Mouse (Mus musculus) frontal cortex, adult 2 months (tissue): ENCODE results near the gene Insyn1. TPM values are rescaled to one million over a fixed set of nuclear protein-coding genes. Genes with fewer than 3 reads are reported as not detected.

Experiments
- DNase-seq, 2 experiments: peaks; one replicate each; pipeline ENCODE4 v3.0.0; 2022; ENCODE audit warnings: low spot score in 1 of 2; ENCODE audit errors: extremely low spot score in 1 of 2
- polyA plus RNA-seq: library from polyadenylated mRNA; depleted of rRNA; stranded (reverse); fragments of >200 nt; gene quantifications from 2 replicates; pipeline ENCODE4 v1.2.3, GENCODE M21; 2012; rRNA removed

Insyn1 gene
- polyA plus RNA-seq, 1 experiment: 162 TPM

DNA sequence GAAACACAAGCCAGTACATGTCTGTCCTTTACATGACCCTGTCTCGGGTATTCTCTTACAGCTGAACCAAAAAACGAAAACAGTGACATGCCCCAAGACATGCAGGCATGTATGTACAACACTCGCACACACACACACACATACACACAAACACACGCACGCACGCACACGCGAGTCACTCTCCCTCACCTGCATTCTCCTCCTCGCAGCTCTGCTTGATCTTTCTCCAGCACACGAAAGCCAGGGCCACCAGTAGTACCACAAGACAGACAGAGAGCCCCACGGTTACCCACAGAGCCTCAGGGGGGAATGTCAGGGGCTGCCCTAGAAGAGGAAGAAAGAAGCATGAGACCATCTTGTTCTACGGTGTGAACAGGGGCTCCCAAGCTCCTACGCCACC, 42.0 kb downstream of the Insyn1 start:
- no peak for DNase-seq

- no peak for DNase-seq
Measured at GRCm38 (mm10) chr9:58532236-58532635, 43.8 kb downstream of the Insyn1 start.

GRCm38 (mm10) chr9:58533322-58533721, 44.9 kb downstream of the Insyn1 start:
- no peak for DNase-seq

DNA sequence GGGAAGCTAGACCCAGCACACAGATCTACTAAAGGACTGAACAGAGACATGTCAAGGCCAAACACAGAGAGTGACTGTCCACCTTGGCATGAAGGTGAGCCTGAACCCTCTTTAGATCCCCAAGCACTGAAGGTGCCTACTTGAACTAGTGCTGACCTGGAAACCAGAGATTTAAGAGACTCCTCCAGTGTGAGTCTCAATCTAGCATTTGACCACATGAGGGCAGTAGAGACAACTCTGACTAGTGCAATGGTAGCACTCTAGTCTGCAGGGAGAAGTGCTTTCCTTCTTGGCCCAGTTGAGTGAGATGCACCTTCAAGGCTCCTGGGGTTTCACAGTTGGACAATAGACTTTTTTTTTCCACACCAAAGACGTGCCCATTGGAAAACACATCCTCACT, 46.4 kb downstream of the Insyn1 start:
- DNase-seq: peak; percentile 45 to 90

- DNase-seq: peak in 1 of 2 experiments; percentile 58
Measured at GRCm38 (mm10) chr9:58535447-58536134, 47.2 kb downstream of the Insyn1 start.

DNA sequence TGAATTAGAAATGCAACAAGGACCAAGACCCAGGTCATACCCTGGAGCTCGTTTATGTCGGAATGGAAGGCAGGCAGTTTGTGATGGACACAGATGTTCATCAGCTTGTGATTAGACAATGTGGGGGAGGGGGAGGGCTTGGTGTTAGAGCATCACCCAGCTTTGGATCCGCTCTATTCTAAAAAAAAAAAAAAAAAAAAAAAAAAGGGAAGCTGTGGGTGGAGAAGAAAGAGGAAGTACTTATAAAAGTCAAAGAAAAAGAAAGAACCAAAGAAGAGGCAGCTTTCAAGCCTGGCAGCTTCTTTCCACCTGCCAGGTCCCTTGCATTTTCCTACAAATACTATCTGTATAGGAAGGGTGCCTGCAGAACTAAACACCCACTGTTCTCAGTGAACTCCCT, 49.4 kb downstream of the Insyn1 start:
- DNase-seq: no peak

- peak in 1 of 2 experiments; percentile 82 for DNase-seq
Measured at GRCm38 (mm10) chr9:58539886-58540285, 51.5 kb downstream of the Insyn1 start.

DNA sequence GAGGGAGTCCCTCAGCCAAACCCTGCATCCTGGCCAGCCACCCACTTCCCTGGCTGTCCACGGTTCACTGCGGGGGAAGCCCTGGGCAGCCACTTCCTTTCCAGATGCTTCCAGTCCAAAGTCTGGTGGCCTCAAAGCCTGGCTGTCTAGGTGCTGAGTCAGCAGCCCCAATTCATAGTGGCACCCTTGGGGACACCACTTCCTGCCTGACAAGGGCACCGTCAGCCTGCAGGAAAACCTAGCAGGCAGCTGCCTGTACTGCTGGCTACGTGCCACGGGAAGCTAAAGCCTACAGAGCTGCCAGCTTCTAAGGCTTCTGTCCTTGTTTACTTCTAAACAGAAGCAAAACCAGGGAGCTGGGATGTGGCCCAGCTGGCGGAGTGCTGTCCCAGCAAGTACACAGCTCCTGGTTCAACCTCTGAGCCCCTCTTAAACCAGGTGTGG, 53.5 kb downstream of the Insyn1 start:
- peak; percentile 65 to 74 for DNase-seq

DNA sequence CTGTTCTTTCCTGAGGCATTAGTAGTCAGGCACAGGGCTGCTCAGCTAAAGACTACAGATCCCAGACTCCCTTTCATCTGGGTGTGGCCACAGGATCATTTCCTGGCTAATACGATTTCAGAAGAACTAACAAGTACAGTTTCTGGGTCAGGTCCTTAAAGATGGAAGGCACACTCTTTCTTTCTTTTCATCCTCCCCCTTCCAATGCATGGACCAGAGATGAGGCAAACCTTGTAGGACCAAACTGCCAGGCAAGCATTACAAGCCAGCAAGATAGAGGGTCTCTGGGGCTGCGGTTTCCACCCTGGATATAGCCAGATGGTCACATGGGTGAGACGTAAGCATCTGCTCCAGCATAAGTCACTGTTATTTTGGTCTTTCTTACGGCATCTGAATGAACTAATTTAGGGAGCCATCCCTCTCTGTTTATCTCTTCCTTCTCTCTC, 56.5 kb downstream of the Insyn1 start:
- DNase-seq: peak; percentile 31 to 70

GRCm38 (mm10) chr9:58545428-58545827, 57.0 kb downstream of the Insyn1 start:
- DNase-seq: no peak

DNA sequence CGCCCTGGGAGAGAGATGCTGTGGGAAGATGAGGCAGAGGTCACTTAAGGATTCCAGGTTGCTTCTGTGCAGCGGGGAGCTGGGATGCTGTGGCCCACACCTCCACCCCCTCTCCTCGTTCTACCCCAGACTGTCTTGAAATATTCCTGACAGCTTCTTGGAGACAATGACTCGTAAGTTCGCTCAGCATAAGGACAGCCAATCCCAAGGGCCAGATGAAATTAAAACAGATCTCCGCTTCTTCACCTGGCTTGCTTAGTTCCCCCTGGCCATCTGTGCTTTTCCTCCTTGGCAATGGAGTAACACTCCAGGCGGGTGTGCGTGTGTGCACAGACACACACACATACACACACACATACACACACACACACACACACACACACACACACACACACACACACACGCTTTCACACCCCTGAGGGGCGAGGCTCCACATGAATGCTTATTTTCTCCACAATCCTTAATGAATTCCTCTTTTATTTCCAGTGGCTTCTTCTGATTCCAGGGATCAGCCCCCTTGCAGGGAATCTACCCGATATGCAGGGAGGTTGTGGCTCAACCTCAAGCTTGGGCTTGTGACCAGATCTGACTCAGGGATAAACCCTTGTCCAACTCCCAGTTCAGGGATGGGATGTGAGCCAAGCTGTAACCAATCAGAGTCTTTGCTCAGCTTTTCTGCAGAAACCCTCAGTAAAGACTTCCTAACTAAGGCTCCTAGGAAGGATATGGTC, 58.4 kb downstream of the Insyn1 start:
- peak; percentile 64 to 65 for DNase-seq

GRCm38 (mm10) chr9:58548897-58549296, 60.5 kb downstream of the Insyn1 start:
- DNase-seq: no peak

Other genes with a start within 250 kb of the Insyn1 start
- gene Pml, start 238.8 kb upstream of the Insyn1 start, polyA plus RNA-seq: 9.5 and 10.0 TPM in 2 replicates
- 99.9 and 102 TPM in 2 replicates for gene Stoml1, start 235.4 kb upstream of the Insyn1 start, polyA plus RNA-seq
- gene Loxl1, start 175.4 kb upstream of the Insyn1 start, polyA plus RNA-seq: 4.9 and 5.3 TPM in 2 replicates
- gene Tbc1d21, start 118.1 kb upstream of the Insyn1 start, polyA plus RNA-seq: not detected in 2 replicates
- gene Cd276, start 66.8 kb downstream of the Insyn1 start, polyA plus RNA-seq: 15.8 and 16.2 TPM in 2 replicates
- gene Nptn, start 93.6 kb downstream of the Insyn1 start, polyA plus RNA-seq: 986 and 1,010 TPM in 2 replicates